Mouse (Mus musculus) left cerebral cortex, adult 18-20 months (tissue): ENCODE results near the gene Ugt8a. TPM values are rescaled to one million over a fixed set of nuclear protein-coding genes. Genes with fewer than 3 reads are reported as not detected.

ENCODE experiments used
- DNase-seq, 2 experiments: peaks; one replicate each; pipeline ENCODE4 v3.0.0; 2021 to 2022; ENCODE audit warnings: low spot score in 2 of 2, mixed read lengths in 1 of 2
- long read RNA-seq, 2 experiments: library from polyadenylated mRNA; stranded (forward); transcript quantifications; one replicate each; pipeline ENCODE4 v2.0.0; 2021
- total RNA-seq, 2 experiments: library from RNA; stranded (reverse); gene quantifications; 2 replicates each; pipeline ENCODE4 v1.2.3; 2021

Gene Ugt8a
- 10 to 100 TPM; 17.3 to 21.2 TPM for total RNA-seq
- long read RNA-seq, experiment 1, transcript Ugt8a-201 (6 exons, 3,740 nt) = major isoform, 21 of 23 reads
- long read RNA-seq, experiment 1, partial matches to known transcripts = 0 of 23 reads
- long read RNA-seq, experiment 1, other reads (novel, unspliced or antisense) = 1 of 23 reads
- long read RNA-seq, experiment 2, transcript Ugt8a-201 (6 exons, 3,740 nt) = major isoform, 10 of 12 reads
- long read RNA-seq, experiment 2, partial matches to known transcripts = 1 of 12 reads
- long read RNA-seq, experiment 2, other reads (novel, unspliced or antisense) = 0 of 12 reads

DNA sequence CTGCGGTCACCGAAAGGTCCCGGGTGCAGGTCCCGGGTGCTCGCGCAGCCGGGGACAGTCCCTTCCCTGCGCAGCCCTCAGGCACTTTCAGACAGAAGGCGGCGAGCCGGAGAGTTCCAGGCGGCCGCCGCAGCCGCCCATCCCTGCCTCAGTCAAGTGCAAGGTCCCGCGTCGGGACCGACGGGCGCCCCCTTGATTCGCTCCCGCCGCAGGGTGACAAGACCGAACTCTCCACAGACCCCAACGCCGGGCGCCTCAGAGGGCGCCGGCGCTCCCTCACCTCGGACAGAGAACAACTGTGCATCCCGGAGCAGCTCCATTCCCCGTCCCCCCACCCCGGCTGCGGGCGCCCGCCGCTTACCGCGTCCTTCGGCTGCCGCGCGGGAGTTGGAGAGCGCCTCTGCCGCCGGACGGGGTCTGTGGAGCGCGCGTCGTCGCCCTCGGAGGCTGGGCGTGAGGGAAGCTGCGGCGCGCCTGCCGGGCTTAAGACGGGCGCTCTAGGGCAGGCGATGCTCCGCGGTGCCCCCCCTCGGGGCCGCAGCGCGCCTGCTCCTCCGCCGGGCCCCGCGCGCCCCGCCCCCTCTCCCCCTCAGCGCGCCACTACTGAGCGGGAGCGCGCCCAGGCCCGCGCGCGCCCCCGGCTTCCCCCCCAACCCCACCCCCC is at the start of gene Ugt8a:
TSS of gene Ugt8a (minus strand) at position 528 of the 664 bp plus-strand sequence.
- DNase-seq = peak; percentile 35 to 40

DNA sequence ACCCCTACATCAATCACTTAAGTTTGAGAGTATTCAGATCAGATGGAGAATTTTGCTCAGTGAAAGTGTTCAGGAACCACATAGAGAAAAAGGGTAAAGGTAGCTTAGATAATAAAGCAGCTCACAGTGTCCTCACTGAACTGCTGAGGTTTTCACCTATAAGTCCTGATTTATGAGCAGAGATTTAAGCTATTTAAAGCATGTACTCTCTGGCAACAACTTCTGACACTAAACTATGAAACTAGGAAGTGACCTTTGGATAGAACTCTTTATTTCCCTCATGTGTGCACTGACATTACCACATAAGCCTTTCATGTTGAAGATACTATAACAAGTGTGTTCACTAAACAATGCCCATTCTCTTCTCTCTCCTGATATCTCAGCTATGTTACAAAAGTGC is 48.2 kb upstream of the Ugt8a start:
- DNase-seq = no peak

DNA sequence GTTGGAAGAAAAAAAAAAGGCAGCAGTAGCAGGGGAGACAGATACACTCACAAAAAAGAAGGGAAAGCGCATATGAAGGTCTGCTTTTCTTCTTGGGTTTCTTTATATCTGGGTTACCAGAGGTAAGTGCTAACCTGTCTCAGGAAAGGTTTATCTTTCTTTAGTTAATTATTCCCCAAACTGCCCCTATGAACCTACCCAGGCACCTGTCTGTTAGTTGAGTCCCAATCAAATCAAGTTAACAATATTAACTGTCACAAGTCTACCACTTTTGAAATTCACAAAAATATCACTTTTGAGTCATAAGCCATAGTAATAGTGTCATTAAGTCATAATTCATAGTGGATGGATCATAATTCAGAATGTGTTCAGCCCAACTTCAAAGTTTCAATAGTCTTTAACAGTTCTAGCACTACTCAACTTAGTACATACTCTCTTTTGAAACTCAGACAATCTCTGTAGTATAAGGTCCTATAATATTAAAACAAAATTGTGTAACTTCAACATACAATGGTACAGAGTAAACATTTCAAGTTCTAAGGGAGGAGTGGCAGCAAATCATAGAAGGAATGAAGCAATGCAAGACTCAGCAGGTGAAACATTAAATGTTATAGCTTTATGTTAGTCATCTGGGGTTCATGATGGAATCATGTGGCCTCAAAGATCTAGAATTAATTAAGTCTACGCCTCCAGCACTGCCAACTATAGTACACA is 45.4 kb upstream of the Ugt8a start:
- no peak for DNase-seq

DNA sequence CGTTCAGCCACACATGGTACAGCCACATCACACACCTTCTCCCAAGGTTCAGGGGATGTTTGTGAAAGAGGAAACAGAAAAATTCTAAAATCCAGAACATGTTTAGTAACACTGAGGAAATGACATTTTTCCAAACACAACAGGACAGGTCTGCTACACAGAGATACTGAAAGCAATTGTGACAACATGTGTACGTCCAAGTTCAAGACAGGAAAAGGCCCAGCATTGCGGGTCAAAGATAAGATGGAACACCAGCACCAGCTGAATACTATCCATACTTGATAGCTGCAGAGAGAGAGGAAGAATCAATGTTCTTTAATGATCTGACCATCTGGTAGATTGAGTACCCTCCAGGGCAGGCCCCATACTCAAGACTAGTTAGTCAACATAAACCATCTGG is 41.1 kb upstream of the Ugt8a start:
- no peak for DNase-seq

DNA sequence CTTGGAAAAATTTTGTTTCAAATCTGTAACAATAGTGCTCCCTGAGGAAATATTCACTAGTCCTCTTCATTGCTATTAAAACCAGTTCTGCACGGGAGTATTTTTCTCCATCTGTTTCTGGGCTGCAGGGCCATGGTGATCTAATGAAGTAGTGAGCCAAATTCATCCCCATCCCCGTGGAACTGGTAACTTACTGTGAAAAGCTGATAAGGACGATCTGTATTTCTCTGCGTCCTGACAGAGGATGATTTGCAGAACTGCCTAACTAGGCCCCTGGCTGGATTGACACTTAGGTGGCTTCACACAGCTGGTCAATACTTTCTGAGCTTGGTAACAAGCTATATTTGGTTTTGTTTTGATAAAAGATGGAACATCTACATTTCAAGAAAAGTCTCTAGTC is 37.5 kb upstream of the Ugt8a start:
- no peak for DNase-seq

DNA sequence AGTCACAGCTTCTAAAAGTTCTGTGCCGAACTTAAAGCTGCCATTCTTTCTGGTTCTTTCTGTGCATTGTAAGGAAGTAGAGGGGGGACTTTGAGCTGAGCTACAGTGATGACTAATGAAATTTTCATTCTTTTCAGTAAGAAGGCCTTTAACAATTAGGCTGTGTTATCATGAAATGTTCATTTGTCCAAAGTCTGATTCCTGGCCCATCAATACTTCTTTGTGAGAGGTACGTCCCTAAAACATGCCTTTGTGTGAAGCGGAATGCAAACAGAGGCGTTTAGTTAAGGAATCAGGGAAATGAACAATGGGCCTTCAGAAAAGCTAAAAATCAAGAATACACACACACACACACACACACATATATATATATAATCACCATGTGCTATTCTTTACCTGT is 31.0 kb upstream of the Ugt8a start:
- DNase-seq = no peak

DNA sequence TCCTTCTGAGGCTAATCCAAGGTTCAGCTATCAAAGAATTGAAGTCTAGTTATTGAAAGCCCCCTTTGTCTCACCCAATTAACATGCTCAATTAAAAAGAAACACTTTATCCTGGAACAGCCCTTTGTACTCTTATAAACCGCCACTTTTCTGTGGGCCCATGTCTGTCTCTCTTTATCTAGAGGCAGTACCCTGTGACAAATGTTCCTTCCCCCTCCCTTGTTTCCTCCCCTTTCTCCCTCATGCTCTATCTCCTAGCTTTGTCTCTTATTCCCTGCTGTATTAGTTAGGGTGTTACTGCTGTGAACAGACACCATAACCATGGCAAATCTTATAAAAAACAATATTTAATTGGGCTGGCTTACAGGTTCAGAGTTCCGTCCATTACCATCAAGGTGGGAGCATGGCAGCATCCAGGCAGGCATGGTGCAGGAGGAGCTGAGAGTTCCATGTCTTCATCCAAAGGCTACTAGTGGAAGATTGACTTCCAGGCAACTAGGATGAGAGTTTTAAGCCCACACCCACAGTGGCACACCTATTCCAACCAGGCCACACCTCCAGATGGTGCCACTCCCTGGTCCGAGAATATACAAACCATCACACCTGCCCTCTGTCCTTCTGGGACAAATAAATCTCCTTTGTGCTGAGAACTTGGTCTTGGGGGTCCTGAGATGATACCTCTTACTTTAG is 17.9 kb upstream of the Ugt8a start:
- no peak for DNase-seq

DNA sequence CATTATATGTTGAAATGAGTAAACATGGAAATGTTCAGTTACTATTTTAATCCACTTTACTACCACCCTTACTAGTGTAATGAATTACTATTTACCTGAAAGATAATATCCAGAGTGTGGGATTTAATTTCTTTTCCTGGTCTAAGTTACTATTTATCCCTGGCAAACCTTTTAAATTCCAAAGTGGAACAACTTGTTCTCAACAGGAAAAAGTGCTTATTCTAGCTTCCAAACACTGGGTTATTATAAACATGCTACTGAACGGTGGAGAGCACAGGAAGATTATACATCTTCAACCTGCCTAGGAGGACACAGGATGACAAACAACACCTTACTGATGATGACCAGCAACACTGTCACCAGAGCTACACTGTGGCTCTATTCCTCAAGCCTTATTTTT is 16.5 kb upstream of the Ugt8a start:
- no peak for DNase-seq

DNA sequence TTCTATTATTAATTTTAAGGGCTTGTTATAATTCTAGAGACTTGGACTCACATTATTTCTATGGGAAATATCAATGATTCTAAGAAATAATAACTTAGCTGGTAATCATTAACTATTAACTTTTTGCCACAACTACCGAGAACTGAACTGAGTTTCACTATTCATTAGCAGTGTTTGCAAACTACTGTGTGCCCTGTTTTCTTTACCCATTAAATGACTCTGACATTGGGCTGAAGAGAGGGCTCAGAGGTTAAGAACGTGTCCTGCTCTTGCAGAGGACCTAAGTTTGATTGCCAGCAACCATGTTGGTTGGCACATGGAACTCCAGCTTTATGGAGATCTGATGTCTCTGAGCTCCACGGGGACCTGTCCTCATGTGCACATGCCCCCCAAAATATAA is 2.4 kb upstream of the Ugt8a start:
- DNase-seq = no peak

DNA sequence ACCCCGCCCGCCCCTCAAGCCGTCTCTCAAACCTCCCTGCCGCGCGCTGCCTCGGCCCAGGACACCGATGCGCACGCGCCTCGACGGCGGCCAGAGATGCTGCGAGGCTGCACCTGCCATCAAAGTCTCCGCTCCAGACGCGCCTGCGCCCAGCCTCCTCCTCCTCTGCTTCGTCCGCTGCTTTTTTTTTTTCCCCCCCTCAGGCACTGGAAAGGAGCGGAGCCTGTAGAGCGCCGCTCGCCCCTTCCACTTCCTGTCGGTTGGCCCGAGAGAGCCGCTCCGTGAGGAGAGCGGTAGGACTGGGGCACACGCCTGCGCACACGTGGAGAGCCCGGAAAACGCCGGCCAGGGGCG is 314 bp upstream of the Ugt8a start:
- DNase-seq = no peak

DNA sequence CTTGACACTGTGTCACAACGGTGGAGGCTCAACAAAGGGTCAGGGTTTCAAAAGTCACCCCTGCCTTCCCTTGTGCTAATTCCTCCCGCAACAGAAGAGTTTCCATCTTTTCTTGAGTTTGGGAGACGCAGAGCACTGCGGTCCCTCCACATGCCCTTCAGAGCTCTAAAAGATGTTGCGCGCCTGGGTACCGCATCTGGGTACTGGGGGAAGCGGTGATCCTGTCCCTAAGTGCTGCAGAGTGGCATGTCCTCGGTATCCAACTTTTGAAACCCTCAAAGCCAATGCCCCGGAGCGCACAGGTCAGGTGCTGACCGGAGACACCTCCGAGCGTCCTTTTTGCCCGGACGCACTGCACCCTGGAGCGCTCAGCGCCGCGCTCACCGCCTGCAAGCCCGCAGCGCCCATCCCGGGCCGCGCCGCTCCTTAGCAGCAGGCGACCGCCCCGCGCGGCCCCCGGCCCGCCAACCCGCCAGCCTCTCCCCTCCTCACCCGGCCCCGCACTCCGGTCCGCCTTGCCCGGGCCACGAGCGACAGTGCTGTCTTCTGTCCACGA is 805 bp downstream of the Ugt8a start:
- DNase-seq = peak in 1 of 2 experiments; percentile 6

DNA sequence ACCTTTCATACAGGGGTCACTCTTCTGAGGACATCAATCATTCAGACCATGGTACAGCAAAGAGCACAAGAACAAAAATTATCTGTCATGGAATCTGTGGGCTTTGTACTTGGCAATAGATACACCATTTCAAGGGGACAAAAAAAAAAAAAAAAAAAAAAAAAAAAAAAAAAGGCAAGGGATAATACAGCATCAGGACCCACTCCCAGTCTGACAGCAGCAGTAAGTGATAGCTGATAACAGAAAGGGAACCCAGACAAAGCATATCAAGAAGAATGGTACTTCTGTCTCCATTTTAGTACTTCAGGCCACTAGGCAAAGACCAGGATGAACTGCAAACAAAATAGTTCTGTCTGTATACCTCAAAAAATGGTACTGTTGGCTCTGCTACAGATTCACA is 2.6 kb downstream of the Ugt8a start:
- no peak for DNase-seq

DNA sequence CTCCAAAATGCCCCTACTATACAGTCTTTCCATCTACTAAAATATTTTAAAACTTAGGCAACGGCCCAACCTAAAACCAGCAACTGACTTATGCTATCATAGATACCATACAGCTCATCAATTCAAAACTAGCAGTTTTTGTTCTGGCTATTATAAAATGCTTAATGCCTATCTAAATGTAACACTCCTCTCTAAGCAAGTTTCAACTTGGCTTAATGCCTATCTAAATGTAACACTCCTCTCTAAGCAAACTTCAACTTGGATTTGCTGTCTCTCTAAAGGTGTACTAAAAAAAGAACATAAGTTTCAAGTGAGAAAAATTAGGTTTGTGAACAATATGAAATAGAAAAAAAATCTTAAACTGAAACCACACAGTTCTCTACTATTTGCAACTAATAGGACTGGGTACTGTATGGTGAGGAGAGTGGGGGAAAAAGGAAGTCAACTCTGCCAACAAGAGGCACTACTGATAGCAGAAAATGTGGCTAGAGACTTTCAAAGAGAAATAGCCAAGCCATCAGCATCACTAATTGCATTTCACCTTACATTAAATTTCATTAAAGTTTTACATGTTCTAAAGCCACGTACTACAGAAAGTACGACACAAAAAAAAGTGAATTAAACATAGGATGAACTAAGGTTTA is 5.7 kb downstream of the Ugt8a start:
- no peak for DNase-seq

DNA sequence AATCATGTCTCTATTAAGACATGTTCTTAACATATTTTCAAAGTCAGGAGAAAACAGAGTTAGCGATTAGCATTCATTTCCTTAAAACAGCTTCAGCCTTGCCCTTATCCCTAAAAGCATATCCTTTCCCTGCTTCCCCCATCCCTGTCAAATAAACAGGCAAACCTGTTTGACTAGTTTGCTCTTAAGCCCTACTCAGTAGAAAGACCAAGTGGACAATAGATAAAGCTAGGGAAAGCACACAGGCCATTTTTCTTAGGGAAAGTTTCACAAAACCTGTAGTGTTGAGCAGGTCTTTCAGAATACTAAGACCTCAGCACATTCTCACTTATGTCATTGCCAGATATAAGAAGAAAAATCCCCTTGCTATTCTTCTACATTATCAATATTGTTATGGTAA is 7.4 kb downstream of the Ugt8a start:
- no peak for DNase-seq

DNA sequence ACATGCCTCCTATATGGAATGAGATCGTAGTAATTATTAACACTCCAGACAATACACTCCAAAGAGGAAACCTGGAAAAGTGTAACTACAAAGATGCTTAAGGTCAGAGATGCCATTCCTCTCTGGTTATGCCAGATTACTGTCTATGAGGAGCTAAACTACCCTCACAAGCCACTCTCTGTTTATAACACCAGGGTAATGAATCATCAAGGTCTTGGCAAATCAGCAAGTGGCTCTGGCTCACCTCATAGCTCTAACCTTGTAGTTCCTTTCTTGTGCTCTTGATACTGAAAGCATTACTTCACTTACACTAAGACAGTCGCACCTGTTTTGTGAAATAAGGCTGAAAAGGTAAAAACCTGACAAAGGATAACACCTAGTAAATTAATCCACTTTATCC is 17.5 kb downstream of the Ugt8a start:
- no peak for DNase-seq

DNA sequence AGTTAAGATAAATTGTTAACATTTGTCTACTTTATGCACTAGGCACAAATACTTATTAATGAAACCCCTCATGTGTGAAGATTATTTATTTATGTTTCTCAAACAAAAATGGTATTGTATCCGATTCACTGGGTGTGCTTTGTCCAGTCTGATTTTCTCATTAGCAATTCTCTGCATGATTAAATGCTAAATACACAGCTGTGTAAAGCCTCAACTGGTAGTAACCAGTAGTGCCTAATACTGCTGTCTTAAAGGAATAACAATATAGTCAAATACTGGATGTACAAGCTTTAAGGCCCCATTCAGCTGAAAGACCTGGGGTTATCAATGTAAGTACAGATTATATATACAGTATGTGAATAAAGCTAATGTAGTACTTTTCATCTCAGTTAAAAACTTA is 39.4 kb downstream of the Ugt8a start:
- DNase-seq = no peak

DNA sequence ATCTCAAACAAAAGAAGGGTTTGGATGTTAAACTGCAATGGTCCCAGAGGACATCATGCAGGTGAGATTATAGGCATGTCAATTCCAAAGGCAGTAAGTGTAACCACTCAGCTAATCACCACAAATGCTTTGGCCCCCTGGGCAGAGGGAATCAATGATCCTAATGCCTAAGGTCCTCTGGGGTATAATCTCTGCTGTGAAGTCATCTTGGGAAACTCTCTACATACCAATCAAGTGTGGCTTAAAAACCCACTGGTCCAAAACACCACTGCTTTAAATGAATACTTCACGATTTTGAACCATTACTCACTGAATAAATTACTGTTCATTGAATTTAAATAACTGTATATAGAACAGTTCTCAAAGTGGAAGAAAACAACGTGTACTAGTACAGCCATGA is 51.3 kb downstream of the Ugt8a start:
- no peak for DNase-seq

DNA sequence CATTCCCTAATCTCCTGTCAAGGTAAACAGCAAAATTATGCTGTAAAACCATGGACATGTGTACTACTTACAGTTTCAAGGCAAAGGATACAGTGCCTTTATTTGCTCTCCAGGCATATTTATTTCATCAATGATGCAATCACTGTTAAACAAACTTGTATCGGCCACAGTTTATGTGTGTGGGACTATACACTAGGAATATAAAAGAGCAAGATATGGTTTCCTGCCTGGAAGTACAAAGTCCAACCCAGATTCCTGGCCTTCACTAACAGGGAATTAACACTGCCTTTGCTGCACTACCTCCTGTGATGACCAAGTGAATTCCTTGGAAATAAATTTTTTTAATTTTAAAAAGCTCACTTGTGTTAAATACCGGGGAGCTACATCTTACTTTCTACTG is 53.5 kb downstream of the Ugt8a start:
- DNase-seq = no peak

DNA sequence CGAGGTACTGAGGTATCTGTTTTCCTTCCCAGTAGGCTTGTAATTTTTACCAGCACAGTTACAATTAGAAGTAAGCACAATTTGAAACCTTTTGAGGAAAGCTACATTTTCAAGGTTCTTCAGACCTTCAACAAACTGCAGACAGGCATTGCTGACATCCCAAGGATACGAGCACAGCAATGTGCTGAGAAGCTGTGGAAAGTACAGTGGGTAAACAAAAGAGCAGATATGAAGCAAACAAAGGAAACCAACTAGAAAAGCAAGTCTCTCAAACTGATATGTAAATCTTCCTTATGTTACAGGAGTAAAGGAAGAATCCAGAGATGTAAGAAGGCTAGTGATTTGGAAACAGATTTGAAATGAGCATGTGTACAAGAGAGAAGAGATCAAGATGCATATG is 54.0 kb downstream of the Ugt8a start:
- no peak for DNase-seq

DNA sequence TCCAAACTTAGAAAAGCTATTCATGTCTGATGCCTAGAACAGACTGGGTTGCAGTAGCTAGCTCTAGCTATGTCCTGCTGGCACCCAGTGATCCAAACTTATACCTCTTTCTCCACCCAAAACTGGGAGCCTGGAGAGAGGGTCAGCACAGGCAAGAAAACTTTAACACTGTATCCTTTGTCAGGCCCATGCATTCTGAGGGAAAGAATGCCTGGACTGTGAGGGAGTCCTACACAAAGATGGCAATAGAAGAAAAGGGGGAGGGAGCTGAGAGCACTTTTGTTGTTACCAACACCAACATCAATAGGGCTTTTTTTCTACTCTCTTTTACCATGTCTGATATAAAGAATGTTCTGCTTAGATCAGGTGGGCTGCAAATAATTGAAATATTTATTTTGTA is 55.4 kb downstream of the Ugt8a start:
- DNase-seq = no peak

DNA sequence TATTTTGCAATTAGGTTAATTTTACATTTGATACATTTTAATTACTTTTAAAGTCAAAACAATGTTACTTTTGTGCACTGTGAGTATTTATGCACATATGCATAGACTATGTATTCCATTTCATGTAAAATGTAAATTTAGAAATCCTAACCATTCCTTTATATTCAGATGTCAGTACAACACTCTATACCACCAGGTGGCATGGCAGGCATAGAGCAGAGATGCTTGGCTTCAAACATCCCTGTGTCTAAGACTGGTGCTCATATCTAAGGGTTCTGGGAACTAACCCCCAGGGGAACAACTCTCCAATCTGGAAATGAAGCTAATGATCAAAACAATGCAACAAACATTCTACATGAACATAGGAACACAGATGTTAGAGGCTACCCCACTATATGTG is 56.6 kb downstream of the Ugt8a start:
- DNase-seq = no peak
